Mouse (Mus musculus) left cerebral cortex, postnatal 14 days (tissue): ENCODE measurements around the gene Ptpra. TPM values are rescaled to one million over a fixed set of nuclear protein-coding genes. Genes with fewer than 3 reads are reported as not detected.

Experiments used
- DNase-seq, 2 experiments: peaks; one replicate each; pipeline ENCODE4 v3.0.0; 2021 to 2022; ENCODE audit warnings: low spot score in 2 of 2, mixed read lengths in 1 of 2
- intact Hi-C: fragments of 180-260 bp; cut with DNase I; formaldehyde crosslinking; loops from one replicate; pipeline ENCODE4 v1.15.1; 2025
- microRNA-seq, 2 experiments: library from miRNA; unstranded; fragments of <30 nt; microRNA quantifications; one replicate each; pipeline ENCODE4 v1.2.0; 2022
- total RNA-seq, 2 experiments: library from RNA; stranded (reverse); gene quantifications; 2 replicates each; pipeline ENCODE4 v1.2.3; 2021

Ptpra gene
- total RNA-seq, 2 experiments from 2014 or later, result 251 to 257 TPM

DNA sequence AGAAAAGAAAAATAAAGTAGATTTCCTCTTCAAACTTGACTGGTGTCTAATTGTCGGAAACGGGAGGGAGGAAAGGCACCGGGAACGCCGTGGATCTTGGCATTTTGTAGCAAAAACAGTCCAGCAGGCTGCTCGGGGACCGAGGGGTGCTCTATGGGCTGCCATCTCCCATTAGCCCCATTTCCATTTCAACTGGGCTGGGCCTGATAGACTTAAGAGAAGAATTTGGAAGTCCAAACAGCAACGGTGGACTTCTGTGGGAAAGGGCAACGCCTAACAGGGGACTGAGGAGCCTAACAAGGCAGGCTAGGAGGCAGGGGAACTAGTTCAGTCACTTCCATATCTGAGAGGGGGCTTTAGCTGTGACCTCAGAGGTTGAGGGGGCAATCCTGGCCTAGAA lies 126.9 kb downstream of the Ptpra start:
- intact Hi-C loops, result no loop called here
- DNase-seq, result no peak

DNA sequence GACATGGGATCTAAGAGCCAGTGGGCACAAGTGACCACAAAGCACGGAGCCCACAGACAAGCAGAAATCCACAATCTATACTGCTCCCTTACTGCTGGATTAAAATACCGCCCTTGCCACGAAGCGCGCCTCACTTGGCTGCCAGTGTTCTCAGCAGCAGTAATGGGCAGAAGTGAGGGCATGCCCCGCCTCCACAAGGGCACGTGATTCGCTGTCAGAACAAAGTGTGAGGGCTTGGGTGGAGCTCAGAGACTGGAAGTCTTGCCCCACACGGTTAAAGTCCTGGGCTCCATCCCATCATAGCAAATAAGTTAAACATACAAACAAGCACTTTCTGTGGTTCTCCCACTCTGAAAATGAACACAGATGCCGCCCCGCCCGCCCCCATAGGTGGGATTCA lies 127.6 kb downstream of the Ptpra start:
- no peak for DNase-seq
- intact Hi-C loops, result no loop called here

DNA sequence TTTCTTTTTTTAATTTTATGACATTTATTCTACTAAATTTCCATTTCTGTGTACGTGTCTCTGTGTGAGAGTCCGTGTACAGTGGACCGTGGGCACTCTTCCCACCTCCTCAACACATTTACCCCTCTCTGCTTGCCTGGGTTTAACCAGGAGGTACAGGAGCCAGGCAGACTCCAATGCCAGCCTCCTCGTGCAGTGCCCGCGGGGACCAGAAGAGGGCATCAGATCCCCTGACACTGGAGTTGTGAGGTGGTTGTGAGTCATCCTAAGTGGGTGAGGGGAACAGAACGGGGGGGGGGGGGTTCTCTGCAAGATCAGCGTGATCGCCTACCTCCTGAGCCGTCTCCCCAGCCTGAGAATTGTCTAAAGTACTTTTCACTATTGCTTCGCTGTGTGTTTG lies 128.1 kb downstream of the Ptpra start:
- DNase-seq, result peak; percentile 66 to 69
- intact Hi-C loops, result no loop called here

DNA sequence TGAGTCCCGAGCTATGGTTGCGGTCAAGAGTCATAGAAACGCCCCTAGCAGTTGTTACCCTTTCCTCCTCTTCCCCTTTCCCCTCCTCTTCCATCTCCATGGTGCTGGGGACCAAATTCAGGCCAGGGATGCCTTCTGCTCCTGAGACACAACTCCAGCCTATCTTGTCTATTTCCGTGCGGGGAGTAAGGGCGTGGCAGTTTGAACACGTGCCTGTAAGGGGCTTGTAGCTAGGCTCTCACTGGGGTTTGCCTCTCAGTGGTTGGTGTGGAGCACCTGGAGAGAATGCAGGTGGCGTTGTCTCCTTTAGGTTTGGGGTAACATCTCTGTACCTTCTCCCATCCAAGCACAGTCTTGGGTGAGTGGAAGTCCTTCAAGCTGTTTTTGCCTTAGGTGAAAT lies 129.7 kb downstream of the Ptpra start:
- intact Hi-C loops, result no loop called here
- DNase-seq, result no peak

DNA sequence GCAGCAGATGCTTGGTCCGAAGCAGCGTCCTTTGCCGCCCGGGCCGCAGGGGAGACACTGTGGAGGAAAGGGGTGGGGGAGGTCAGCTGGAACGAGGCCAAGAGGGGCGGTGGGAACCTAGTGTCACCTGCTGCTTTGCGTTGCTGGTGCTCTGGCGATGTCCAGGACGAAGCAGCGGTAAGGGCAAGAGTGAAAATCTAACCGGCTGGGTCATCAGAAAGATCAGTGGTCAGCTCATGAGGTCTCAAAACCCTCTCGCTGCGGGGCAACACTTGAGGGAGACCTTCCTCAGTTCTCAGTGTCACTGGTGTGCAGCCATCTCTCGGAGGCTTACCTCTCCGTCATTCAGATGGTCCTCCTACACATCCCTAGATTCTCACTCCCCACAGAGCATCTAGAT lies 131.1 kb downstream of the Ptpra start:
- DNase-seq, result no peak
- intact Hi-C loops, result no loop called here

DNA sequence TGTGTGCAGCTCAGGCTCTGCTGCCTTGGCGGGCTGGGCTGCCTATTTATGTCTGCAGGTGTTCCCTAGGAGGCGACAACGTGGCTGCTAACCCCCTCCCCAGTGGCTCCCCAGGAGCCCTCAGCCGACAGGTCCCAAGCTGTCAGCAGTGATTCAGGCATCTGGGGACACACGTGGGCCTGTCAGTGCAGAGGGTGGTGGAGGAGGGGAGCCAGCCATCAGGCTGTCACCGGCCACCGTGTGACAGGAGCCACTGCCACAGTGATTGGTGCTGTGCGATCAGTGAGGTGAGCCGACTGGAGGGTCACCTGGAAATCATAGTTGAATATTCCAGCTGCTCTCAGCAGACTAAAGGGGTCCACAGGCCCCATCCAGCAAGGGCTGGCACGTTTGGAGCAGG lies 132.5 kb downstream of the Ptpra start, which contains the start of gene Avp:
Gene Avp (minus strand): TSS at position 3 of the 400 bp plus-strand sequence.
- DNase-seq, result no peak
- intact Hi-C loops, result no loop called here

DNA sequence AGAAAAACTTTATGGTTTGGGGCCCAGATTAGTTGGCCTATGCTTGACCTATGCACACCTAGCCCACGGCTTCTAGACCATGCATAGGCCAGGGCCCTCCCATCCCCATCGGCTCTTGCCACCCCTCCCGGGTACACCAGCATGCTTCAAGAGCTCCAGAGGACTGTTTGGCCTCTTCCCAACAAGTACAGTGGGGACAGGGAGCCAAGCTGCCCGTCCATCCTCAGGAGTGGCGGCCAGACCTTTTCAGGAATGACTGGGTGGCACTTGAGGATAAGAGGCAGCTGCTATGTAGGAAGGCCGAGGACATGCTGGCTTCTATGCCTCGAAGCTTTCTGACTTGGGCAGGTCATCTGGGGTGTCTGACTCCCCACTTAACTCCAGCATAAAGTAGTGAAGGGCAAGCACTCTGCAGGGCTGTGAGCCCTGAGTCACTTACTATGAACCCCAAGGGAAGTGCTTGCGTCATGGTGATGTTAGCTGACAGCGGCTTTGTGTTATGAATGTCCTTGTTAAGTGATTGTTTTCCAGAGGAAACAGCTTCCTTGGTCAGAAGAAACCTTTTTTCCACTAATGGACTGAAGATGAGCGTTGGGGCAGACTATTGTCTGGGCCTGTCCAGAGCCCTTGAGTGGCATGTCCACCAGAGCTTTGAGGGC lies 134.0 kb downstream of the Ptpra start:
- intact Hi-C loops, result no loop called here

DNA sequence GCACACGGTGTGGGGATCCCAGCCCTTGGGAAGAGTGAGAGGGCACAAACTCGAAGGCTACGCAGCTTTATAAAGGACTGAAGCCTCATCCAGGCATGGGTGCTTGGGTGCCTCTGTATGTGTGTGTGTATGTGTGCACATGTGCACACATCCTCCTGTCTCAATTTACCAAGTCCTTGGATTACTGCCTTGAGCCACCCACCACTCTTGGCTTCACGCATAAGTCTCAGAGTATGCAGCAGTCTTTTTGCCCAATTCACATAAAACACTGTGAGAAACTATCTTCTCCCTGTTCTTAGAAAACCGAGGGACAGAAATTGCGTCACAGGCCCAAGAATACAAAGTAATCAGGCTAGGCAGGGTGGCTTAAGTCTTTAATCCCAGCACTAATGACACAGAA lies 135.9 kb downstream of the Ptpra start:
- peak; percentile 54 to 87 for DNase-seq
- intact Hi-C loops, result no loop called here

More for the DNA sequence above, 134.0 kb downstream of the Ptpra start:
- no peak for DNase-seq

DNA sequence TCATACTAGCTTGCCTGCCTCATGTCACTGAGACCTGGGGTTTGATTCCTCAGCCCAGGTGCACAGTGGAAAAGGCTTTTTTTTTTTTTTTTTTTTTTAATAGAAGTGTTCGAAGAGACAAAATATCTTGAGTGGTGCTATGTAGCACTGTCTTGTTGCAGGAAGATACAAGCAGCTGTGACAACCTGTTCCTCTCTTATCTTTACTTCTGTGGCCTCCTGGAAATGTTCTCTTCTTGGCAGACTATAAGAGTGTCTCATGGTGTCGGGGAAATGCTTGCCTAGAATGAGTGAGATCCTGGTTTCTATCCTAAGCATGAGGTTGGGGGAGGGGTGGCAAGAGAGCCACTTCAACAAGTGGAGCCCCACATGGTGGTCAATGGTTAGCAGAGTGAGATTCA lies 138.3 kb downstream of the Ptpra start:
- intact Hi-C loops, result no loop called here
- DNase-seq, result no peak

DNA sequence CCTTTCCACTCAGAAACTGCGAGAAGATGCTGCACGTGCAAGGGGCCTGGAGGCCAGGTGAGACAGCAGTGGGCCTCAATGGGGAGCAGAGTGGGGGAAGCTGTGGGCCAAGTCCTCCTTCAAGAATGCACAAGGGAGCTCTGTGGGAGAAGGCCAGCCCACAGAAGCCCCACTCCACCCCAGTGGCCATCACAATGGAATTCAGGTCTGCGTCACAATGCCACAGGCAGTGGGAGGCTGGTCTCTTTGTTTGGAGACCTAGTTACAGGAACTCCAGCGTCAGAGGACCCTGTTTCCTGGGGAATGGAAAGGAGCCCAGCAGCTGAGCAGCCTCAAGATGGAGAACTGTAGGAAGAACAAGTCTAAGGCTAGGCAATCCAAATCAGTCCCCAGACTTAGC lies 139.1 kb downstream of the Ptpra start:
- intact Hi-C loops, result no loop called here
- DNase-seq, result no peak

DNA sequence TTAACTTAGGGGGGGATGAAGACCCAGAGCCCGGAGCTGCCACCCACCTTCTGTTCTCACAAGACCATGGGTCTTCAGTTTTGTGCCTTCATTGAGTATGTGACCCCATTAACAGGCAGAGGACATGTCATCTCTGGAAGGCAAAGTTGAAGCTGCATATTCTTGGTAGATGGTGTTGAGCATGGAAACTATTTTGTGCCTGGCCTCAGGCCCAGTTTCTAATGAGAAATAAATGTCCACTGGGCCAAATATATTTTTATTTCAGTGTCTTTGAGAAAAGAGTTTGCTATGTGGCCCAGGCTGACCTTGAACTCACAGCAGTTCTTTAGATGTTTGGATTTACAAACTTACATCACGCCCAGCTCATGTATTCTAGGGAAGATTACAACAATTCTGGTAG lies 139.7 kb downstream of the Ptpra start:
- DNase-seq, result no peak
- intact Hi-C loops, result no loop called here

DNA sequence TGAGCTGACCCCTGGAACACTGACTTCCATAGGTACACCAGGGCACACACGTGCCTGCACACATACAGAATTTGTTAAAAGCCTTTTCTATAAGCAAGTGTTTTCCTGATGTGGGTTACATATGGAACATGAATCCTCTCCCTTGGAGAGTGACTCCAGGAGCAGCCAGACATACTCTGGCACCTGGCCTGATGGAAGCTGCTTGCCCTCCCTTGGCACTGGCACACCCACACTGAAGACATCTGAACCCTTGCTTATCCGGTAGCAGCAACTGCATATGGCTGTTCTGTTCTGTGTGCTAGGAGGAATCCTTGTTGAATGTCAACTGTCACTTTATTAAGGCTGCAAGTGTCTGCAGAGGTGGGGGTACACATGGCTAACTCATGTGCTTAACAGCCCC lies 140.9 kb downstream of the Ptpra start:
- intact Hi-C loops, result no loop called here

DNA sequence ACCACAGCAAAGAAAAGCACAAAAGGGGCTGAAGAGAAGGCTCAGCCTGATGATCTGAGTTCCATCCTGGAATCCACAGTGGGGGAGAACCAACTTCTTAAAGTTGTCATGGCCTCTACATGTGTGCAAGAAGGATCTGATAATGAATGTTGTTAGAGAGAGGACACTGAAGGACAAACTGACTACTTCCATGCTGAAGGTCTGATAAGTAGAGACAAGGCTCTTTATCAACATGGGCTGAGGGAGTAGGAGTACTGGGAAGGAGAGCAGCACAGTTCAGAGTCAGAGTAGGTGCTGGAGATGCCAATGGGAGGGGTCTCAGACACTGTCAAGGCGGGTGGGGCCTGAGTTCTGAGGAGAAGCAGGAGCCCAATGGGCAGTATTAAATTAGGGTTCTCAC lies 145.5 kb downstream of the Ptpra start:
- intact Hi-C loops, result no loop called here
- no peak for DNase-seq

More for the DNA sequence above, 140.9 kb downstream of the Ptpra start:
- no peak for DNase-seq

DNA sequence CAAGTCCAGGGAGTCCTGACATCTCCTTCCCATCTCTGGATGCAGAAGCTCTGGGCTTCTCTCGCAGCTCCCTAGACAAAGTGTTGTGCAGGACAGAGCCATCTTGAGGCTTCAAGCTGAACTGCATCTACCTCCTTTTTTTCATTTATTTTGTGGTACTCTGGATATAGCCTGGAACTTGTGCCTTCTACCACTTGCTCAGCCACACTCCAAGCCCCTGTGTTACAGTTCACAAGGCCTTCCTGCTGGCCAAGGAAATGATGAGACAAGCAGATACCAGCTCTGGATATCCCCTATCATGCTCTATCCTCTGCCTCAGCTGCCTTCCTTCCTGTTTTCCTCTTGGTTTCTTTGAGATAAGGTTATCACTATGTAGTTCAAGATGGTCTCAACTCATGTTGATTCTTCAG lies 147.5 kb downstream of the Ptpra start:
- intact Hi-C loops, result no loop called here
- peak; percentile 62 to 70 for DNase-seq

DNA sequence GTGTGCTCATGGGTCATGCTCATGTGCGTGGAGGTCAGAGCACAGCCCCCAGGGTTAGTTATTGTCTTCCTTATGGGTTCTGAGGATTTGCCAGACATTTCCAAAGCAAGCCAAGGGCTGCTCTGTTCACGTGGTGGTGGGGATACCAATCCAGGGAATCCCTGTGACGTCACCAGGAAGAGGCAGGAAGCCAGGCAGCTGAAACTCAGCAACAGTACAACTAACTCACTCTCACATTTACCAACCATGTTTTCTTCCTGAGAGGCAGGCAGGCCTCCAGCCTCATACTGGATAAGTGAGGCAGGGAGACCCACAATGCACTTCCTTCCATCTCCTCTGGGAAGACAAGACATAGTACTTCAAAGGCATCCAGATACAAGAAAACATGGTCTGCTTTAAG lies 148.3 kb downstream of the Ptpra start:
- intact Hi-C loops, result no loop called here
- no peak for DNase-seq

DNA sequence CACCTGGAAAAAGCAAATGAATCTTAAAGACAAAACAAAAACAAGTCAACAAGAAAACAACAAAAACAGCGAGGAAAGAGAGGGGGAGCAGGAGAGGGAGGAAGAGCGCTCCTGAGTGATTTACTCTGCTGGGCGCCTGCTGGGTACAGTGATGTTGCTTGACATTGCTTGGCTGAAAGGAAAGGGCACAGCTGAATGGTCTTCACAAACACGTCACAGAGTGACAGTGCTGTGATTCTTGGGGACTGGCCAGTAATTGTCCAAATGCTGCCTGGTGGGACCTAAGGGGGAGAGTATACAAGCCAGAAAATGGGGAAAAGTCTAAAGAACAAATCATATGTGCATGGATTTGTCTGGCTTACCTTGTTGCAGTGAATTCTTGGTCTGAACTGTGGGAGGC lies 152.1 kb downstream of the Ptpra start:
- no peak for DNase-seq
- intact Hi-C loops, result no loop called here

Small RNAs within 50 kb of the gene (microRNA-seq; reads per million reads assigned to microRNA genes)
- gene Gm23876, result 0 reads per million in 2 experiments

Other genes starting within 250 kb of the Ptpra start
- gene Nop56, start 175.8 kb upstream of the Ptpra start, total RNA-seq, result 100 to 1,000 TPM; 125 to 144 TPM
- gene Idh3b, start 165.7 kb upstream of the Ptpra start, total RNA-seq, result 100 to 1,000 TPM; 260 to 269 TPM
- 10 to 100 TPM in 1 of 2 experiments, 1 to 10 TPM in 1; 9.1 to 11.7 TPM for gene Ebf4, start 155.1 kb upstream of the Ptpra start, total RNA-seq
- 10 to 100 TPM in 1 of 2 experiments, 1 to 10 TPM in 1; 8.5 to 13.2 TPM for gene Cpxm1, start 52.7 kb upstream of the Ptpra start, total RNA-seq
- not detected for gene Gm28372, start 45.0 kb upstream of the Ptpra start, total RNA-seq
- not detected for gene 1700020A23Rik, start 45.0 kb upstream of the Ptpra start, total RNA-seq
- not detected for gene Tmem239, start 43.8 kb upstream of the Ptpra start, total RNA-seq
- 10 to 100 TPM; 66.7 to 83.6 TPM for gene Vps16, start 25.9 kb upstream of the Ptpra start, total RNA-seq
- 10 to 100 TPM; 21.3 to 22.1 TPM for gene Pced1a, start 25.6 kb upstream of the Ptpra start, total RNA-seq
- 10 to 100 TPM; 72.2 to 75.8 TPM for gene Mrps26, start 113.5 kb downstream of the Ptpra start, total RNA-seq
- gene Oxt, start 125.9 kb downstream of the Ptpra start, total RNA-seq, result 1 to 10 TPM in 1 of 2 experiments, not detected in 1; 1.5 TPM
- 10 to 100 TPM in 1 of 2 experiments, under 1 TPM in 1; 0.68 to 21.7 TPM for gene Avp, start 132.3 kb downstream of the Ptpra start, total RNA-seq
- 1 to 10 TPM; 7.3 to 8.0 TPM for gene Fastkd5, start 179.7 kb downstream of the Ptpra start, total RNA-seq
- gene Ubox5, start 179.8 kb downstream of the Ptpra start, total RNA-seq, result 1 to 10 TPM; 7.7 to 8.3 TPM
- gene Lzts3, start 192.5 kb downstream of the Ptpra start, total RNA-seq, result 10 to 100 TPM; 88.0 to 89.5 TPM
- gene Ddrgk1, start 214.4 kb downstream of the Ptpra start, total RNA-seq, result 10 to 100 TPM; 78.1 to 85.2 TPM
- 10 to 100 TPM; 40.4 to 41.9 TPM for gene Itpa, start 217.3 kb downstream of the Ptpra start, total RNA-seq
- gene Slc4a11, start 247.2 kb downstream of the Ptpra start, total RNA-seq, result 1 to 10 TPM in 1 of 2 experiments, under 1 TPM in 1; 0.32 to 1.8 TPM